Mouse (Mus musculus) embryo, embryonic 11.5 days (tissue): ENCODE data around the gene Slc16a3.

Experiments
- DNase-seq: peaks from one replicate; pipeline ENCODE4 v3.0.0-alpha.2; 2012; ENCODE audit warnings: low read depth, low spot score

Gene Slc16a3

DNA sequence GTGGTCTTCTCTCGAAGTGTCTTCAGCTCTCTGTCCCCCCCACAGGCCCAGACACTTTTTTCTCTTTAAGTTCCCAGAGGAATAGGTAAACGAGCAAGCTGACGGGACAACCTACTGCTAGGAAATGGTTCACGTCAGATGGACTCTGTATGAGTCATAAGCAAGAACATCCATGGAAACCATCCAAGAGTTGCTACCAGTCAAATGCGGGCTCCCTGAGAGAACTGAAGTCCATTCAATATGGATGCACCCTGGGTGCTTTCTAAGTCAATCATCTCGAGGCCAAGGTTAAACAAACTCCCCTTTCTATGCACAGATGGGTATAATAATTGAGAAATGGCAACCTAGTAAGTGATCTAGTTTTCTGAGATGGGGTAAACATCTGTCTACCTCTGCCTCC is 25.0 kb downstream of the Slc16a3 start:
- DNase-seq = no peak

DNA sequence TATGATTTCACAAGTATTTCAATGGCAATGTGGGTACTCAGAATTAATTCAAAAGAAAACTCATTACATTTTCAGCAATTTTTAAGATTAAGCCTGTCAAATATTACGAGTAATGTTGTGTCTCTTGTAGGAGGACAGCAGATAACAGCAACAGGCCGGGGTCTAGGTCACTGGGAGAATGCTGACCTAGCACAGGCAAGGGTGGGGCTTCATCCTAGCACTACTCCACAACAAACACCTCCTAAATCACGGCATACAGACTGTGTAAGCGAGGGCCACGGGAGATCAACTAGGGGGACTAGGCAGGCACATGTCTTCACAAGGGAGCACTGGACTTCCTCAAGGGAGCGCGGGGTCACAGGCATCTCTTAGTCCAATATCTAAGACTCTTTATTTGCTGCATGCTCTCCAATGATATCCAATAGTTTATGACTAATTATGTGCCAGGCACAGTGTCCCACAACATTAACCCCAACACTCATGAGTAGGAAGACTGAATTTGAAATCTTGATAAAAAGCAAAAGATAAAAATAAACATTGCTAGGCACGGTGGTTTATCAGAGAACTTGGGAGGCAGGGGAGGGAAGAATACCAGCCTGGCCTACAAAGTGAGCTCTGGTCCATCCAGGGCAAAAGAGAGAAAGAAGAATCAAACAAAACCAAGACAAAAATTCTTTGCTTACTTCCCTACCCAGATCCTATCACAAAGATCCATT is 31.6 kb downstream of the Slc16a3 start:
- no peak for DNase-seq

- no peak for DNase-seq
These were observed 32.3 kb downstream of the Slc16a3 start for GRCm38 (mm10) chr11:120980427-120981035.

GRCm38 (mm10) chr11:120981661-120982060 is 33.4 kb downstream of the Slc16a3 start:
- DNase-seq = no peak

- no peak for DNase-seq
These were observed 34.2 kb downstream of the Slc16a3 start for GRCm38 (mm10) chr11:120982459-120982858.

DNA sequence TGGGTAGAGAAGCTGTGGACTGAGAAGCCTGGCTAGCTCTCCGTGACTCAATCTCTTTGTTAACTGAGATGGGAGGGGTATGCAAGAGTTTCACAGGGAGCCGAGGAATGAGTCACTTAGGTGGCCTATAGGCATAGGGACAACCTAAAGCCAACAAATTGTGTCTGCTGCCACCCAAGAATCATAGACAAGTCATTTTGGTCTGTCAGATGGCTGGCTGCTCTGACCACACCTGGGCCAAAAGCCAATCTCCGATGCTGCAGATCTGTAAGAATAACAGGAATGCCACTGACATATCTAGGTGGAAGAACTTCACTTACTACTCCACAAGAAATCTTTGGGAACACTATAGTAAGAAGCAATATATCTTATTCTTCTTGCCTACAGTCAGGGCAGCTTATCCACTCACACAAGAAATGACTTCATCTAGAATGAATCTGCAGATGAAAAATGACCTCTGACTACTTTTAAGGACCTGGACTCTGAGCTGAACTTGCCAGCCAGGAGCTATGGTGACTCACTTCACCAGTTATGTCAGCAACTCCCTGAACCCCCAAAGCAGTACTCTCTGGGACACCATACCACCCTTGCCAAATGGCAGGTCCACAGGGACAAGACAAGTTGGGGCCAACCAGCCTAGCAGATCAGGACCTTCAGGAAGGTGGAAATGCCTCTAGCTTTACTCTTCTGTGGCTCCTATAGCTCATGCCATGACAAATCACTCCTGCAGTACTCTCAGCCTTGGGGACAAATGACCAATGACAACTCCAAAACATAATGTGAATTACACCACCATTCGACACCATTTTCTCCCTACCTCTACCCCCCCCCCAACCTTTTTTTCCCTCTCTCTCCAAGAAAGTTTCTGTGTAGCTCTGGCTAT is 36.4 kb downstream of the Slc16a3 start:
- no peak for DNase-seq

GRCm38 (mm10) chr11:120987608-120988007 is 39.3 kb downstream of the Slc16a3 start:
- no peak for DNase-seq

DNA sequence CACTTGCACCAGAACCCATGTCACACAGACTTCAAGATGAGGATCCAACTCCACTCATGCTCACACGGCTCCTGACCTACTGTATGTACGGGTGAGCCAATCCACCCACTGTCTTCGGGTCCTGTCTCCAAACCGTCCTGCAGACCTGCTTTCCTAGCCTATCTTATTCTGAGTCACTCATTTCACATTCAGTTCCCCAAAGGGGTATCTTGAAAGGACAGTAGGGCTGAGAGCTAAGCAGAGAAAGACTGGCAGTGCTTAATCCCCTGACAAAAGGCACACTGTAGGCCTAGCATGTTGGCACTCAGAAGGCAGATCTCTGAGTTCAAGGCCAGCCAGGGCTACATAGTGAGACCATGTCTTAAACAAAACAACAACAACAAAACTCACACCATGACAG is 40.1 kb downstream of the Slc16a3 start:
- DNase-seq = no peak

- no peak for DNase-seq
These were observed 41.2 kb downstream of the Slc16a3 start for GRCm38 (mm10) chr11:120989523-120989922.

- DNase-seq = no peak
These were observed 42.0 kb downstream of the Slc16a3 start for GRCm38 (mm10) chr11:120990126-120990781.

- DNase-seq = peak; percentile 91
These were observed 42.8 kb downstream of the Slc16a3 start, which contains the start of gene Csnk1d for GRCm38 (mm10) chr11:120990951-120991526. TSS of gene Csnk1d (minus strand) at chr11:120991330.

GRCm38 (mm10) chr11:120991791-120992190 is 43.5 kb downstream of the Slc16a3 start:
- no peak for DNase-seq

GRCm38 (mm10) chr11:120993080-120993479 is 44.8 kb downstream of the Slc16a3 start:
- DNase-seq = no peak

DNA sequence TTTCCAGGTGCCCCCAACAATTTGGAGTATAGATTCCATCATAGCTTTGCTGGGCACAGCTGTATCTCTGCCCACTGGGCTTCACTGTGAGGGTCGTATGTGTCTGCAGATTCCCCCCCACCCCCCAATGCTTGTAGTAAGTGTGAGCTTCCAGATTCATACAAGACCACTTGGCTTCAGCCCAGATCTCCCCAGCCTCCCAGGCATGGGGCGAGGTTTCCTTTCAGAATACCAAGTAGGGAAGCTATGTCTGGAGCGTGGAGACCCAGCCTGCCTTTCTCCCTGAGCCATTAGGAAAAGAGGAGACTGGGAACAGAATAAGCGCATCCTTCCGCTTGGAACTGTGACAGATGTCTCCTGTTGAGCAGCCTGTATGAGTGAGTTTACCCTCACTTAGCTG is 45.3 kb downstream of the Slc16a3 start:
- no peak for DNase-seq

DNA sequence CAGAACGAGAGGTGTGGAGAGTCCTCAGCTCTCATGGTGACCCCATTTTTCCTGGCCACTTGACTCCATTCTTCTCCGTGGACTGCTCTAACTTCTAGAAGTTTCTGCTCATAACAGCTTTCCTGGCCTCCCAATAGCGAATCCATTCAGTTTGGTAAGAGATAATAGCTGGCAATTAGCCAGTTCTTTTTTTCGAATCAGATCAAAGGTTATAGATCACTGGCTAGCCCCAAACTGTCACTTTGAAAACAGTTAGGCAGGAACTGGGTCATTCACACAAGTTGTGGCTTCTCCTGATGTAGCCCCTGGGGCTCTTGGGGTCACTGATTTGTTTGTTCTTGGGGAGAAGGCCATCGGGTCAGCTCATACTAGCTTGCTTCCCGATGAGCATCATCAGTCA is 46.5 kb downstream of the Slc16a3 start:
- no peak for DNase-seq

- DNase-seq = no peak
These were observed 53.7 kb downstream of the Slc16a3 start for GRCm38 (mm10) chr11:121001966-121002365.

GRCm38 (mm10) chr11:121004281-121004680 is 56.0 kb downstream of the Slc16a3 start:
- DNase-seq = no peak

- no peak for DNase-seq
These were observed 57.9 kb downstream of the Slc16a3 start for GRCm38 (mm10) chr11:121006184-121006583.

DNA sequence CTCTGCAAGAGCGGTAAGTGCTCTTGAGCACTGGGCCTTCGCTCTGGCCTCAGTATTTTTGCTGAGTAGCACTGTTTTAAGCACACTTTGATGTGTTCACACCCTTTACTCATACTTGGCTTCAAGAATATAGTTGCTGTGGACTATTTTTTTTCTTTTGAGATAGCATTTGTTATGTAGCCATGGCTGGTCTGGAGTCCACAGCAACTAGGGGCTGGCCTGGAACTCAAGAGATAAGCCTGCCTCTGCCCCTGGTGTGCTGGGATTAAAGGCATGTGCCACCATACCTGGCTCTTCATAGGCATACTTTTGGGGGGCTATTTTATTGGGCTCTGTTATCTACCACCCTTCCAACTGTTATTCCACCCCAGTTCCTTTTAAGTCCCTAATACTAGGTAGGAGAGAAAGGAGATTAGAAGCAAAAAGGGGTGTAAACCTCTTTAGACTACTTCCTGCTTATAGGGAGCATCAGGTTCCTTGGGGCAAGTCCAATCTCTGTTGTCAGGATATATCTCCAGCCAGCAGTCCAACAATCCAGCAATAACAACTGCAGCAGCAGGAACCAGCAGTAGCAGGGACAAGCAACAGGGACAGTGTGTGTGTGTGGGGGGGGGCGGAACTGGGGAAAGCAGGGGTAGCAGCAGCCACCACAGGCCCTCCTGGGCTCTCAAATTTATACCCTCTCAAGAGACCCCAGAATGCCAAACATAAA is 61.9 kb downstream of the Slc16a3 start:
- no peak for DNase-seq
